Mouse (Mus musculus): ENCODE data around the gene Gast. TPM values are rescaled to one million over a fixed set of nuclear protein-coding genes. Genes with fewer than 3 reads are reported as not detected.
"Not testable (repeated sequence)": the region's sequence is repeated elsewhere in the genome, so short reads cannot be mapped to it uniquely, and the experiment has no call there.

Gast gene
- total and polyA plus RNA-seq, 2 experiments from 2014 or later = not detected

DNA sequence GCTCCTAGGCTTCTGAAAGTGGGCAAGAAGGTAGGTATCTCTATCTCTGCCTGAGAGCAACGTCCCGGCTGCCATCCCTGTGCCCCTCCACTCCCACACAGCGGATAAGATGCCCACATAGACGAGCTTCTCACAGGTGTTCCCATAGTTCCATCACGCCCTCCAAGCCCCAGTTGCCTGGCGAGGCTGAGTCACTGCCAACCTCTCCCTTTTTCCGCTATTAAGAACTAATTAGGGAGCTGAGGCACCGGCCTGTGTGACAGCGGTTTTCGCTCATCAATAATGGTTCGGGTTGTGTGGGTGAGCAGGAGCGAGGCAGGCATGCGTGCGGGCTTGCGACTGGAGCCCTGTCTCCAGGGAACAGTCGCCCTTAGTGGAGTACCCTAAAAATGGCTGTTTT lies 4.0 kb upstream of the Gast start:
- H3K9ac ChIP-seq (replicated peaks; ENCODE audit: low read depth, low read length) = no peak overlapping the region
- no peak overlapping the region for H3K4me2 ChIP-seq (ENCODE audit: low read depth, low read length)
- TF ChIP-seq EP300 (IDR thresholded peaks at IDR 0.05; ENCODE audit: low read depth) = no peak
- no peak for TF ChIP-seq CTCF (IDR thresholded peaks at IDR 0.05; ENCODE audit: low read depth)
- WGBS = 57% methylated on average over 16 of the region's 16 CpGs
- H3K4me3 ChIP-seq (ENCODE audit: low read depth, low read length) = no peak overlapping the region
- DNase-seq (ENCODE audit: low spot score) = no peak
- H3K27me3 ChIP-seq (ENCODE audit: control insufficient read depth, insufficient read depth, low read length) = no peaks in the 10 kb centered on the region
- H3K36me3 ChIP-seq (replicated peaks; ENCODE audit: control insufficient read depth, insufficient read depth, low read length) = no peaks in the 10 kb centered on the region
- H3K4me1 ChIP-seq (ENCODE audit: control insufficient read depth, insufficient read depth) = 0 out of 2 replicates have a peak, but pooled peaks cover 5% of the 10 kb centered on the region
- no peak overlapping the region for H3K27ac ChIP-seq (ENCODE audit: low read depth)
- ATAC-seq (ENCODE audit: insufficient read depth, low read depth) = no peak
- no peaks in the 10 kb centered on the region for H3K9me3 ChIP-seq (replicated peaks; ENCODE audit: control insufficient read depth, low read length)

DNA sequence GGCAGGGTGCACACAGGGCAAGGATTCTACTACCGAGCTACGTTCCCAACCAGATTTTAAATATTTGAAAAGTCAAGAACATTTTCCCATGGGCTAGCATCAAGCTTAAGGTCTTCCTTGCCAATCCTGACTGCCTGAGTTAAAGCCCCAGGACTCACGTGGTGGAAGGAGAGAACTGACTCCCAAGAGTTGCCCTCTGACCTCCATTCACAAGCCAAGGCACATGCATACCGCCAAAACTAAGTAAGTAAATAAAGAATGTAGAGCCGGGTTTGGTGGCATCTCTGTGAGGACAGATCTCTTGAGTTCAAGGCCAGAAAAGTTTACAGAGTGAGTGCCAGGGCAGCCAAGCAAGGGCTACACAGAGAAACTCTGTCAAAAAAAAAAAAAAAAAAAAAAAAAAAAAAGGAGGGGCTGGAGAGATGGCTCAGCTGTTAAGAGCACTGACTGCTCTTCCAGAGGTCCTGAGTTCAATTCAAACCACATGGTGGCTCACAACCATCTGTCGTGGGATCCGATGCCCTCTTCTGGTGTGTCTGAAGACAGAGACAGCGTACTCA lies 3.3 kb upstream of the Gast start:
- H3K9ac ChIP-seq (replicated peaks; ENCODE audit: low read depth, low read length); H3K27me3 ChIP-seq (ENCODE audit: control insufficient read depth, insufficient read depth, low read length); DNase-seq (ENCODE audit: low spot score); H3K9me3 ChIP-seq (replicated peaks; ENCODE audit: control insufficient read depth, low read length); H3K27ac ChIP-seq (ENCODE audit: low read depth); ATAC-seq (ENCODE audit: insufficient read depth, low read depth); H3K4me2 ChIP-seq (ENCODE audit: low read depth, low read length); H3K36me3 ChIP-seq (replicated peaks; ENCODE audit: control insufficient read depth, insufficient read depth, low read length); H3K4me3 ChIP-seq (ENCODE audit: low read depth, low read length); H3K4me1 ChIP-seq (ENCODE audit: control insufficient read depth, insufficient read depth): not testable (repeated sequence)
- WGBS = 58% methylated on average over 8 of the region's 8 CpGs

DNA sequence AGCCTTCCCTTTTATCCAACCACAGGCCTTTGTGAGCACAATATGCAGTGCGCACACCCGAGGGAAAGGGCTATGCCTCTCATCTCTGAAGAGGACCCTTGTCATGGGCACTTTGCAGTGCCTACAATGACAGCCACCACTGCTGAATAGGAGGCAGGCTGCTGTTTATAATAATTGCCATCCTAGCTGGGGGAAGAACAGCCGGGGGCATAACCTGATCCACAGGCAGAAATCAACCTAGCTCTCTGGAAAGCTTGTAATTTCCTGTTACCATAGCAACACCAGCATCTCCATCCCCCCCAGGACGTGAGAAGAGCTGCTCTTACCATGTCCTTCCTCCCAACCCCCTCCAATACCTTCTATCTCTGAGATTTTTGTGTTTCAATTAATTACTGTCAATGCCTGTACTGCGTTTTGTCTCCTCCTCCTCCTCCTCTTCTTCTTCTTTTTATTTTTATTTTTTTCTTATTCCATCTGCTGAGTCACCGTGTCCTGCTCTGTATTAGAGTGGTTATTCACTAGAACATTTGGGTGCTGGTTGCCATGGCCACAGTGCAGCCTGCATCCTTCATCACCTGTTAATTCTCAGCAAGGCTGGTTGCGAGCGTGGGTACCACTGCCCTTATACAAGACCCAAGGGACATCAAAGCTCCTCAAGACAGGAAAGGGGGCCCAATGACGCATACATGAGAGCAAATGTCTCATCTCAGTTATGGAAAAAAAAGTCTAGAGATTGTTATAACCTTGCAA lies 1.3 kb upstream of the Gast start:
- no peak for DNase-seq (ENCODE audit: low spot score)
- Histone ChIP-seq H3K4me3 (ENCODE audit: low read depth, low read length) (no peak overlapping the region), H3K4me2 (ENCODE audit: low read depth, low read length) (no peak overlapping the region), H3K9me3 (replicated peaks; ENCODE audit: control insufficient read depth, low read length) (no peaks in the 10 kb centered on the region), H3K27ac (ENCODE audit: low read depth) (no peak overlapping the region), H3K4me1 (ENCODE audit: control insufficient read depth, insufficient read depth) (no peaks in the 10 kb centered on the region), H3K27me3 (ENCODE audit: control insufficient read depth, insufficient read depth, low read length) (no peaks in the 10 kb centered on the region), H3K9ac (replicated peaks; ENCODE audit: low read depth, low read length) (no peak overlapping the region), H3K36me3 (replicated peaks; ENCODE audit: control insufficient read depth, insufficient read depth, low read length) (no peaks in the 10 kb centered on the region)
- no peak for ATAC-seq (ENCODE audit: insufficient read depth, low read depth)
- WGBS = 67% methylated on average over 9 of the region's 9 CpGs
- TF ChIP-seq CTCF (IDR thresholded peaks at IDR 0.05; ENCODE audit: low read depth) = no peak
- no peak for TF ChIP-seq EP300 (IDR thresholded peaks at IDR 0.05; ENCODE audit: low read depth)

DNA sequence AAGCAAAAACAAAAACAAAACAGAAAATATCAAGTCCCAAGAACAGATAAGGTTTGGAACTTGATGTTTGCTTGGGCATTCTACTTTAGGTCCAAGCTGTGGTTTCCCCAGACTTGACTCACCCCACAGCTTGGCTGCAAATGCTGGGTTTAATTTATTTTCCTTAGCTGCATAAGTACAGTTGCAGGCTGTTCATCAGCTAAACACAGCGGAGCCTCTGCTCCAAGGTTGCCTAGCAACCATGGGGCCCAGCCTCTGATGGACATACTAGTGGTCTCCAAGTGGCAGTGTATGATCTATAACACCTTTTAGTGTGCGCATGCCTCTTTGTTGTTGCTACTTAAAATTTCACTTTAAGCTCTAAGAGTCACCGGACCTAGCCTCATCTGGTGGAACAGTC lies 1.5 kb downstream of the Gast start:
- no peaks in the 10 kb centered on the region for H3K4me1 ChIP-seq (ENCODE audit: control insufficient read depth, insufficient read depth)
- H3K4me2 ChIP-seq (ENCODE audit: low read depth, low read length) = no peak overlapping the region
- H3K27ac ChIP-seq (ENCODE audit: low read depth) = no peak overlapping the region
- H3K4me3 ChIP-seq (ENCODE audit: low read depth, low read length) = no peak overlapping the region
- no peaks in the 10 kb centered on the region for H3K9me3 ChIP-seq (replicated peaks; ENCODE audit: control insufficient read depth, low read length)
- ATAC-seq (ENCODE audit: insufficient read depth, low read depth) (no peak), DNase-seq (ENCODE audit: low spot score) (no peak)
- no peaks in the 10 kb centered on the region for H3K36me3 ChIP-seq (replicated peaks; ENCODE audit: control insufficient read depth, insufficient read depth, low read length)
- no peak for TF ChIP-seq EP300 (IDR thresholded peaks at IDR 0.05; ENCODE audit: low read depth)
- no peak for TF ChIP-seq CTCF (IDR thresholded peaks at IDR 0.05; ENCODE audit: low read depth)
- no peak overlapping the region for H3K9ac ChIP-seq (replicated peaks; ENCODE audit: low read depth, low read length)
- WGBS = 65% methylated on average over 3 of the region's 3 CpGs
- H3K27me3 ChIP-seq (ENCODE audit: control insufficient read depth, insufficient read depth, low read length) = no peaks in the 10 kb centered on the region

DNA sequence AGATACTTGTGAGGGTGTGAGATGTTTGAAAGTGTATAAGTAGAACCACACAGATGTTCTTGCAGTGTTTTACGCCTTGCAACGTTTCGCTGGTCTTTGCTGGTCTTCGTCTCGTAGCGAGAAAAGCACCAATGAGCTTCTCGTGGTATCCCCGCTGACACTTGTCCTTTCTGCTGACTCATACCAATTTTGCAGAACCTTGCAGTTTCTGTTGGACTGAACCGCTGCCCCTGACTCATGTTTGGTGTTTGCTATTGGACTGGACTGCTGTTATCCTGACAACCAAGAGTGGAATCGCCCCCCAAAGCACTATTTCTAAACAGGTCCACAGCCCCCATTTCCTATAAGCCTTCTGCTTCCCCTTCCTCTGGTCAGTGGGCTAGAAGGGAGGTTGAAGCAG lies 10.1 kb downstream of the Gast start:
- H3K4me2 ChIP-seq (ENCODE audit: low read depth, low read length) = no peak overlapping the region
- WGBS = 85% methylated on average over 10 of the region's 10 CpGs
- H3K27ac ChIP-seq (ENCODE audit: low read depth) = no peak overlapping the region
- ATAC-seq (ENCODE audit: insufficient read depth, low read depth) (no peak), DNase-seq (ENCODE audit: low spot score) (no peak)
- no peaks in the 10 kb centered on the region for H3K9me3 ChIP-seq (replicated peaks; ENCODE audit: control insufficient read depth, low read length)
- no peak overlapping the region for H3K9ac ChIP-seq (replicated peaks; ENCODE audit: low read depth, low read length)
- no peak for TF ChIP-seq CTCF (IDR thresholded peaks at IDR 0.05; ENCODE audit: low read depth)
- TF ChIP-seq EP300 (IDR thresholded peaks at IDR 0.05; ENCODE audit: low read depth) = no peak
- no peaks in the 10 kb centered on the region for H3K27me3 ChIP-seq (ENCODE audit: control insufficient read depth, insufficient read depth, low read length)
- no peak overlapping the region for H3K4me3 ChIP-seq (ENCODE audit: low read depth, low read length)
- no peaks in the 10 kb centered on the region for H3K36me3 ChIP-seq (replicated peaks; ENCODE audit: control insufficient read depth, insufficient read depth, low read length)
- no peaks in the 10 kb centered on the region for H3K4me1 ChIP-seq (ENCODE audit: control insufficient read depth, insufficient read depth)

Data from heart, postnatal 0 days (tissue).